Mouse (Mus musculus) heart, postnatal 0 days (tissue): Measurements from ENCODE around the gene Stat4. TPM values are rescaled to one million over a fixed set of nuclear protein-coding genes. Genes with fewer than 3 reads are reported as not detected.

Experiments
- ATAC-seq: fragments of 200-750 bp; cut with Nextera tagmentation; 2 replicates; pipeline ENCODE4 v1.8.0; 2017; ENCODE audit warnings: low read depth, moderate number of reproducible peaks, moderate library complexity; ENCODE audit not compliant: insufficient read depth
- DNase-seq: peaks from one replicate; pipeline ENCODE4 v3.0.0-alpha.2; 2016; ENCODE audit warnings: low spot score
- H3K27ac ChIP-seq: fragments of 300-500 bp; sonication (generic); 2 replicates; pipeline ENCODE4 v1.5.1; 2014; ENCODE audit warnings: low read depth, mild to moderate bottlenecking
- H3K27me3 ChIP-seq: fragments of 300-500 bp; sonication (generic); 2 replicates; pipeline ENCODE4 v1.6.1; 2014; ENCODE audit warnings: low read length, mixed read lengths; ENCODE audit not compliant: control insufficient read depth, insufficient read depth
- H3K36me3 ChIP-seq: fragments of 300-500 bp; sonication (generic); replicated peaks from 2 replicates; pipeline ENCODE4 v1.6.1; 2014; ENCODE audit warnings: low read length, mixed read lengths; ENCODE audit not compliant: control insufficient read depth, insufficient read depth
- H3K4me1 ChIP-seq: fragments of 300-500 bp; sonication (generic); 2 replicates; pipeline ENCODE4 v1.6.1; 2014; ENCODE audit warnings: antibody characterized with exemption; ENCODE audit not compliant: control insufficient read depth, insufficient read depth
- H3K4me2 ChIP-seq: fragments of 300-500 bp; sonication (generic); 2 replicates; pipeline ENCODE4 v1.6.1; 2014; ENCODE audit warnings: low read depth, mild to moderate bottlenecking, low read length, moderate library complexity
- H3K4me3 ChIP-seq: fragments of 300-500 bp; sonication (generic); 2 replicates; pipeline ENCODE4 v1.5.1; 2014; ENCODE audit warnings: low read depth, low read length
- H3K9ac ChIP-seq: fragments of 300-500 bp; sonication (generic); replicated peaks from 2 replicates; pipeline ENCODE4 v1.6.1; 2014; ENCODE audit warnings: low read depth, low read length, mixed read lengths
- H3K9me3 ChIP-seq: fragments of 300-500 bp; sonication (generic); replicated peaks from 2 replicates; pipeline ENCODE4 v1.6.1; 2016; ENCODE audit warnings: low read length; ENCODE audit not compliant: control insufficient read depth
- CTCF ChIP-seq: IDR thresholded peaks from 2 replicates; pipeline ENCODE4 v1.5.1; 2016; ENCODE audit warnings: antibody characterized with exemption, control low read depth, low read depth
- EP300 ChIP-seq: IDR thresholded peaks from 2 replicates; pipeline ENCODE4 v1.6.1; 2016; ENCODE audit warnings: antibody characterized with exemption, low read depth
- WGBS: fragments of 180-500 bp; shearing (Covaris S2); extraction: QIAGEN DNeasy Blood & Tissue Kit; methylation state at CpG from one replicate; pipeline ENCODE4 v1.1.7; 2014; 5-methylcytosine and 5-hydroxymethylcytosine counted together
- polyA plus RNA-seq: library from polyadenylated mRNA; unstranded; fragments of >200 nt; fragmentation: Nextera tagmentation; extraction: Ambion mirVana; gene quantifications from 2 replicates; pipeline ENCODE4 v1.2.1, GENCODE M21; 2015
- total RNA-seq: library from RNA; depleted of rRNA; stranded (reverse); fragments of >200 nt; gene quantifications from 2 replicates; pipeline ENCODE4 v1.2.3, GENCODE M21; 2014; ENCODE audit warnings: low replicate concordance

Stat4 gene
- total and polyA plus RNA-seq, 2 experiments from 2014 or later: 0.27 to 0.33 TPM

DNA sequence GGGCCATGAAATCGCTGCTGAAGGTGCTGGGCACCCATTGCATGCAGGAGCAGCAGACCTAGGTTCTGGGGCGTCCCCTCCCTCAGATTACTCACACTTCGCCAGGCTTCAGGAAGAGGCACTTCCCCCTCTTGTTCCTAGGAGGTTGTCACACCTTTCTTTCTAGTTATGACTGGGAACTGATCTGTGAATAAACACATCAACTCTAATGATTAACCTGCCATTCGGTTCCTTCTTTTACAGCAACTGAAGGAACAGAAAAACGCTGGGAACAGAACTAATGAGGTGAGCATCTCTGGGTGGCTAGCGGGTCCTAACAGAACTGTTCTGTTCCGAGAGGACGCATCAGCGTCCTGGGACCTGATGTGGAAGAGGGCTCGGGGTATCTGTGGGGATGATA lies 158.0 kb downstream of the Stat4 start:
- DNase-seq: no peak
- no peak overlapping the region for H3K4me2 ChIP-seq
- ATAC-seq: no peak
- no peak overlapping the region for H3K27ac ChIP-seq
- peaks cover 27% of the 10 kb centered on the region for H3K4me1 ChIP-seq
- no peak overlapping the region for H3K4me3 ChIP-seq
- H3K27me3 ChIP-seq: no peaks in the 10 kb centered on the region
- peaks cover 64% of the 10 kb centered on the region for H3K36me3 ChIP-seq
- WGBS: 81% methylated on average over 10 of the region's 10 CpGs
- H3K9ac ChIP-seq: no peak overlapping the region
- TF ChIP-seq CTCF (no peak), EP300 (no peak)
- H3K9me3 ChIP-seq: no peaks in the 10 kb centered on the region

DNA sequence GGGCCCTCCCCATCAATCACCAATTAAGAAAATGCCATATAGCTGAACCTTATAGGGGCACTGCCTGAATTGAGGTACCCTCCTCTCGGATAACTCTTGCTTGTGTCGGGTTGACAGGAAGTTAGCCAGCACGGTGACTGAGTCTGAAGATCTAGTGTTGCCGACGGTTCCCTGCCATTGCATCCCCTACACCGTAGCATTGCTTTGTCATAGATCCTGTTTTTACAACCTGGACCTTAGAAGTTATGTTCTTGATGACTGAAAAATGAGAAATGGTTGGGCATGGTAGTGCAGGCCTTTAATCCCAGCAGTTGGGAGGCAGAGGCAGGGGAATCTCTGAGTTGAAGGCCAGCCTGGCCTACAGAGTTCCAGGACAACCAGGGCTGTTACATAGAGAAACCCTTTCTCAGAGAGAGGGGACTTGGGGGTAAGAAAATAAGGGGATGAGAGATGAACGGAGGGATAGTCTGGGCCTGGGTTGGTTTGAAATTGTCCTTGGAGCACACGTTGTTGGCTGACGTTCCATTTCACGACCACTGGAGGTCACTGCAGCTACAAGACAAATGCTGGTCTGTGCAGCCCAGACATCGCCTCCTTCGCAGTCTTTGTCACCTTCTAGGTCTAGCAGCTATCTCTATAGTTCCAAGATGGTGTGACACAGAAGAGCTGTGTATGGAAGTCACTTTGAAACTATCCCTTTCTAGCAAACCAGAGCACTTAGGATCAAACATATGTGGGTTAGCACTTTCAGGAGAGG lies 159.4 kb downstream of the Stat4 start:
- Histone ChIP-seq H3K9ac (no peak overlapping the region), H3K36me3 (peaks cover 61% of the 10 kb centered on the region), H3K4me3 (no peak overlapping the region), H3K9me3 (no peaks in the 10 kb centered on the region), H3K4me2 (no peak overlapping the region), H3K27ac (no peak overlapping the region), H3K4me1 (peaks cover 34% of the 10 kb centered on the region), H3K27me3 (no peaks in the 10 kb centered on the region)
- peak; percentile 80 for DNase-seq
- 50% methylated on average over 12 of the region's 12 CpGs for WGBS
- TF ChIP-seq EP300 (no peak), CTCF (peak; percentile 85)
- peak; percentile 57 for ATAC-seq

DNA sequence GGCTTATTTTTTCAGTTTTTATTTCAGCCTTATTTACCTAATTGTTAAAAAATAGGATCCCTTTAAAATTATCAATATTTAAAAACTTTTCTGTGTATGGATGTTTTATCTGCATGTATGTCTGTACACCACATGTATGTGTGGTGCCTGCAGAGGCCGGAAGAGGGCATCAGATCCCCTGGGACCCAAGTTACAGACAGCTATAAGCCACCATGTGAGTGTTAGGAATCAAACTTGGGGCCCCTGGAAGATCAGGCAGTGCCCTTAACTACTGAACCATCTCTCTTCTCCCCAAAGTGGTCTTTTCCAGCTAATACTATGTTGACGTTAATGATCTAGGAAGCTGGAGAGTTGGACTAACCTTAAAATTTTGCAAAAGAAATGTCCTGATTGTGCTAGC lies 160.5 kb downstream of the Stat4 start:
- Histone ChIP-seq H3K36me3 (peaks cover 67% of the 10 kb centered on the region), H3K4me3 (no peak overlapping the region), H3K9ac (no peak overlapping the region), H3K9me3 (no peaks in the 10 kb centered on the region), H3K4me2 (no peak overlapping the region), H3K4me1 (peaks cover 27% of the 10 kb centered on the region), H3K27me3 (no peaks in the 10 kb centered on the region), H3K27ac (no peak overlapping the region)
- no peak for DNase-seq
- TF ChIP-seq EP300: no peak
- no peak for TF ChIP-seq CTCF
- WGBS: 70% methylated on average over 2 of the region's 2 CpGs
- ATAC-seq: no peak

DNA sequence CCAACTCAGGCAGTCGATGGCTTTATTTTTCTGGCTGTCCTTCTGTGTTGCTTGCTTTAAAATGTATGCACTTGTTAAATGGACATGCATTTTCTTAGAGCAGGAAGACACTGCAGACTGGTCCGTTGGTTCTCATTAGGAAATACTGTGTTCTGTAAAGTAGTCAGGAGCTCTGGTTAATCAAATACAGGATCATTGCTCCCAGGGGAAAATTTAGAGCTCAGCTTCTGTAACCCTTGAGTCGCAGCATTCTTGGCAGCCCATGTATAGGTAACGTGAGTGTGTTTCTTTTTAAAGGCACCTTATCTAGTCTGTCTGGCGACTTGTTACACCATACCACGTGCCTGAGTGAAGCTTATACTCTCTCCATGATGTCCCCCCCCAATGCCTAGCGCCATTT lies 161.2 kb downstream of the Stat4 start:
- no peak overlapping the region for H3K4me2 ChIP-seq
- H3K9ac ChIP-seq: no peak overlapping the region
- no peak overlapping the region for H3K4me3 ChIP-seq
- DNase-seq: no peak
- 35% methylated on average over 7 of the region's 7 CpGs for WGBS
- no peaks in the 10 kb centered on the region for H3K9me3 ChIP-seq
- peaks cover 27% of the 10 kb centered on the region for H3K4me1 ChIP-seq
- H3K27me3 ChIP-seq: no peaks in the 10 kb centered on the region
- H3K27ac ChIP-seq: no peak overlapping the region
- peaks cover 69% of the 10 kb centered on the region for H3K36me3 ChIP-seq
- TF ChIP-seq CTCF (no peak), EP300 (no peak)
- ATAC-seq: no peak

DNA sequence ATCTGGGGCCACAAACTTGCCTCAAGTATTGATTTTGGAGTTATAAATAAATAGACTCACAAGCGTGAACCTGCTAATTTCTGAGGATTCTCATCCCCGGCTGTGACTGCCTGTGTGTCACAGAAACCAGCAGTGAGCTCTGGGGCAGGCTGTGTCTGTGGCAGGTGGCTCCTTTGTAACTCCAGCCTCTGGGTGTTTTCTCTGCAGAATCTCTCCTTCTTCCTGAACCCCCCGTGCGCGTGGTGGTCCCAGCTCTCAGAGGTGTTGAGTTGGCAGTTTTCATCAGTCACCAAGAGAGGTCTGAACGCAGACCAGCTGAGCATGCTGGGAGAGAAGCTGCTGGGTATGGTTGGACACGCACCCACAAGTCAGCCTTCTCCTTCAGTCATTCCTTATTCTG lies 161.7 kb downstream of the Stat4 start:
- Histone ChIP-seq H3K4me1 (peaks cover 27% of the 10 kb centered on the region), H3K4me3 (no peak overlapping the region), H3K27ac (no peak overlapping the region), H3K4me2 (no peak overlapping the region), H3K36me3 (peaks cover 65% of the 10 kb centered on the region), H3K9ac (no peak overlapping the region), H3K27me3 (no peaks in the 10 kb centered on the region), H3K9me3 (no peaks in the 10 kb centered on the region)
- no peak for ATAC-seq
- 64% methylated on average over 7 of the region's 7 CpGs for WGBS
- TF ChIP-seq CTCF (no peak), EP300 (no peak)
- no peak for DNase-seq

DNA sequence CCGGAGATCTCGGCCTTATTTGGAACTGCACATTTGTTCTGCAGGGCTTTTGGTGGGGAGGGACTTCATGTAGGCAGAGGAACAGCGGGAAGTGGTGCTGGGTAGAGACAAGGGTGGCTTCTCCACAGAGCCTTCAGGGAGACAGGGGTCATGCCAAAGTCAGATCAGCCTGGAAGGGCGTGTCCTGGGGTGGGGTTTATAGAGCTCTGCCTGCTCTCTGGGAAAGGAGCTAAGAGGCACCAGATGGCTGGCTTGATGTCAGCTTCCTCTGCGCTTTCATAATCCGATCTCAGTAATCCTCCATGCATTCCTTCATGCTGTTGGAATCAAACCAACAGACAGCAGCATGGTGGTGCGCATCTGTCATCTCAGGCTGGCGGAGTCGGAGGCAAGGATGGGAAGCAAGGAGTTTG lies 163.0 kb downstream of the Stat4 start:
- Histone ChIP-seq H3K27me3 (no peaks in the 10 kb centered on the region), H3K9ac (no peak overlapping the region), H3K36me3 (peaks cover 64% of the 10 kb centered on the region), H3K4me1 (peaks cover 27% of the 10 kb centered on the region), H3K27ac (peak overlapping the region; percentile 63), H3K4me2 (no peak overlapping the region), H3K4me3 (no peak overlapping the region), H3K9me3 (no peaks in the 10 kb centered on the region)
- peak; percentile 39; the same call in 1 of the 2 replicates for ATAC-seq
- 35% methylated on average over 9 of the region's 9 CpGs for WGBS
- peak; percentile 56 for DNase-seq
- TF ChIP-seq CTCF: no peak
- no peak for TF ChIP-seq EP300
